Mouse (Mus musculus) stomach, postnatal 0 days (tissue): Measurements from ENCODE around the gene Lif. TPM values are rescaled to one million over a fixed set of nuclear protein-coding genes. Genes with fewer than 3 reads are reported as not detected.

Source experiments
- ATAC-seq: fragments of 200-750 bp; cut with Nextera tagmentation; 2 replicates; pipeline ENCODE4 v1.8.0; 2017; ENCODE audit not compliant: low FRiP score, low TSS enrichment
- DNase-seq: peaks from one replicate; pipeline ENCODE4 v3.0.0-alpha.2; 2016; ENCODE audit warnings: low spot score
- H3K27ac ChIP-seq: fragments of 300-500 bp; sonication (generic); replicated peaks from 2 replicates; pipeline ENCODE4 v1.5.1; 2014; ENCODE audit warnings: mild to moderate bottlenecking, control low read depth
- H3K27me3 ChIP-seq: fragments of 300-500 bp; sonication (generic); 2 replicates; pipeline ENCODE4 v1.6.1; 2014; ENCODE audit warnings: low read length; ENCODE audit not compliant: control insufficient read depth, insufficient read depth
- H3K36me3 ChIP-seq: fragments of 300-500 bp; sonication (generic); 2 replicates; pipeline ENCODE4 v1.6.1; 2014; ENCODE audit warnings: low read length, mixed read lengths; ENCODE audit not compliant: control insufficient read depth, insufficient read depth
- H3K4me1 ChIP-seq: fragments of 300-500 bp; sonication (generic); replicated peaks from 2 replicates; pipeline ENCODE4 v1.6.1; 2014; ENCODE audit warnings: antibody characterized with exemption; ENCODE audit not compliant: control insufficient read depth, insufficient read depth
- H3K4me2 ChIP-seq: fragments of 300-500 bp; sonication (generic); replicated peaks from 2 replicates; pipeline ENCODE4 v1.6.1; 2014; ENCODE audit warnings: low read depth, mild to moderate bottlenecking, control low read depth, moderate library complexity
- H3K4me3 ChIP-seq: fragments of 300-500 bp; sonication (generic); 2 replicates; pipeline ENCODE4 v1.5.1; 2014; ENCODE audit warnings: low read depth, low read length, control low read depth
- H3K9ac ChIP-seq: fragments of 300-500 bp; sonication (generic); 2 replicates; pipeline ENCODE4 v1.6.1; 2014; ENCODE audit warnings: mild to moderate bottlenecking, low read length, control low read depth, mixed read lengths
- H3K9me3 ChIP-seq: fragments of 300-500 bp; sonication (generic); 2 replicates; pipeline ENCODE4 v1.6.1; 2016; ENCODE audit warnings: low read length; ENCODE audit not compliant: control insufficient read depth
- CTCF ChIP-seq: IDR thresholded peaks from 2 replicates; pipeline ENCODE4 v1.5.1; 2016; ENCODE audit warnings: antibody characterized with exemption, low read depth, mild to moderate bottlenecking, moderate library complexity
- EP300 ChIP-seq: optimal IDR thresholded peaks from 2 replicates; pipeline ENCODE3; 2016; ENCODE audit warnings: antibody characterized with exemption
- WGBS: fragments of 180-500 bp; shearing (Covaris S2); extraction: QIAGEN DNeasy Blood & Tissue Kit; methylation state at CpG from one replicate; pipeline ENCODE4 v1.1.7; 2014; 5-methylcytosine and 5-hydroxymethylcytosine counted together
- polyA plus RNA-seq: library from polyadenylated mRNA; unstranded; fragments of >200 nt; fragmentation: Nextera tagmentation; extraction: Ambion mirVana; gene quantifications from 2 replicates; pipeline ENCODE4 v1.2.1, GENCODE M21; 2015

Gene Lif
- 0.61 and 1.1 TPM in 2 replicates for polyA plus RNA-seq

DNA sequence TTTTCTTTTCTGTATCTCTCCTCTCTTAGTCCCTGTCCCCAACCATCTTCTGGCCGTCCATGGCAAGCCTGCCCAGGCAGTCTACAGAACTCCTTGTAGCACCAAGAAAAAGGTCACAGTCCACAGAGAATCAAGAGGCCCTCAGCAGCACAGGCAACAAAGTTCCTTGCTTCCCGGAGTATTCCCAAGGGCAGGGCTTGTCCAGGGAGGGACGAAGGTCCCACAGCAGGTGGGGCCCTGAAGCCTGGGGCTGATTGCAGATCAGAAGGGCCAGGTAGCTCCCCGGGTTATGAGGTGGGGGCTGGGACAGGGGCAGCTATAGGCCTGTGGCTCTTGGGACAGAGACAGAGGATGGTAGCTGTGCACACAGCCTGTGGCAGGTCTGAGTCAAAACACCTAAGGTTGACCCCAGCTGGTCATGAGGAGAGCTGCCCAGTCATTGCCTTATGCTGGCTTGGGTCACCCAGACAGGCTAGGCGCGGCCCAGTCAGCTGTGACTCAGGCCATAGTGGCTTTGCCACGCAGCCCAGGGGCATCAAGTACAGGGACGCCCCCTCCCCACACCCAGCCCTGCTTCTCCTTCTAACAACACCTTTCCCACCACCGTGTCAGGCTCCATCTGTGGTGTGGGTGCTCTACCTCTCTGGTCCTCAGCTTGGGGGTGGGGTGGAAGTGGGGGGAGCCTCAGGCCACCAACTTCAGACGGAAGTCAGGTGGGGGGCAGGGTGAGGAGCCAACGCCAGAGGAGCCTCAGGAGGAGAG is at the start of gene Lif:
Lif (plus strand) TSS at position 712 of the 762 bp plus-strand sequence.
- ATAC-seq (peak; percentile 45; the same call in 1 of the 2 replicates), DNase-seq (peak; percentile 31)
- Histone ChIP-seq H3K4me2 (no peak within 1 kb of the TSS), H3K9me3 (no peaks in the 10 kb centered on the region), H3K9ac (no peak within 1 kb of the TSS), H3K27ac (no peak within 1 kb of the TSS), H3K4me3 (no peak within 1 kb of the TSS), H3K36me3 (no peaks in the 10 kb centered on the region), H3K27me3 (no peaks in the 10 kb centered on the region), H3K4me1 (peaks cover 9% of the 10 kb centered on the region)
- TF ChIP-seq CTCF: no peak
- 53% methylated on average over 11 of the region's 11 CpGs for WGBS

- no peak overlapping the region for H3K9ac ChIP-seq
- TF ChIP-seq CTCF (no peak), EP300 (no peak)
- H3K27me3 ChIP-seq: no peaks in the 10 kb centered on the region
- H3K4me2 ChIP-seq: no peak overlapping the region
- ATAC-seq: no peak
- peaks cover 30% of the 10 kb centered on the region for H3K36me3 ChIP-seq
- no peaks in the 10 kb centered on the region for H3K9me3 ChIP-seq
- no peak overlapping the region for H3K27ac ChIP-seq
- no peaks in the 10 kb centered on the region for H3K4me1 ChIP-seq
- H3K4me3 ChIP-seq: no peak overlapping the region
- DNase-seq: no peak
- 95% methylated on average over 9 of the region's 9 CpGs for WGBS
Observed at GRCm38 (mm10) chr11:4207655-4208054, 49.7 kb upstream of the Lif start.

DNA sequence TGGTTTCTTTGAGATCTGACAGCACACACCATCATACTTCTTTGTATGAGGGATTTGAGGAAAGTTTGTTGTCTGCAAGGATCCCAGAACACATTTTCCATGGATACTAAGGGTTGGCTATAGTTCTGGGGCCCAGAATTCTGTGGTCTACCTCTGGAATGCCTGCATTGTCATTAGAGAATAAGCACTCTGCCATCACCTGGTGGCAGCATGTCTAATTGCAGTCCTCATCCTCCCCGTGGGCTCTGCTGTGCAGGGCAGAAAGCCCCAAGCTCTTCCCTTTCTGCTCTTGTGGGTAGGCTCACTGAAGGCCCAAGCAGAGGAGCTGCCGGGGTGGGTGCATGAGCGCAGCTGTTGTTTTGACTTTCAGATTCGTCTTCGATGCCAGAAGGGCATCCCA is 47.8 kb upstream of the Lif start:
- Histone ChIP-seq H3K27ac (no peak overlapping the region), H3K4me3 (no peak overlapping the region), H3K4me2 (no peak overlapping the region), H3K36me3 (peaks cover 41% of the 10 kb centered on the region), H3K9me3 (no peaks in the 10 kb centered on the region), H3K9ac (no peak overlapping the region), H3K27me3 (no peaks in the 10 kb centered on the region), H3K4me1 (no peaks in the 10 kb centered on the region)
- peak; percentile 41; the same call in 1 of the 2 replicates for ATAC-seq
- WGBS: 77% methylated on average over 5 of the region's 5 CpGs
- peak; percentile 77 for TF ChIP-seq CTCF
- TF ChIP-seq EP300: no peak
- no peak for DNase-seq

DNA sequence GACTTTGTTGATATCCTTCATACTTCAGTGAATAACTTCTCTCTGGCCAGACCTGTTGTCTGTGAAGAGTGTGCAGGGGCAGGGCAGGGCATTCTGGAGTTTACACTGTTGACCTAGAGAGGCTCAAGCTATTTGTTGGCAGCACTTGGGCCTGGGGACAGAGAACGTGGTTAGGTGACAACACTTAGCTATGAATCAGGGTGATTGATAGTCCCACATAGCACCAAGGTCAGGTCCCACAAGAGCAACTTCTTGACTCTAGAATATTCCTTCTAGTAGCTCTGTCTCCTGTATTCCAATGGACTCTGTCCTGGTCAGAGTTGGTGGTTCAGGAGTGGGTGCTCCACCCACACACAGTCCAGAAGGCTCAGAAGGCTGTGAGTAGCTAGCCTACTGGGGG is 46.6 kb upstream of the Lif start:
- Histone ChIP-seq H3K36me3 (peaks cover 43% of the 10 kb centered on the region), H3K27ac (no peak overlapping the region), H3K9ac (no peak overlapping the region), H3K4me3 (no peak overlapping the region), H3K4me1 (no peaks in the 10 kb centered on the region), H3K27me3 (no peaks in the 10 kb centered on the region), H3K9me3 (no peaks in the 10 kb centered on the region), H3K4me2 (no peak overlapping the region)
- WGBS: 38% methylated on average over 1 of the region's 1 CpGs
- ATAC-seq: no peak
- no peak for DNase-seq
- TF ChIP-seq EP300: no peak
- TF ChIP-seq CTCF: no peak

DNA sequence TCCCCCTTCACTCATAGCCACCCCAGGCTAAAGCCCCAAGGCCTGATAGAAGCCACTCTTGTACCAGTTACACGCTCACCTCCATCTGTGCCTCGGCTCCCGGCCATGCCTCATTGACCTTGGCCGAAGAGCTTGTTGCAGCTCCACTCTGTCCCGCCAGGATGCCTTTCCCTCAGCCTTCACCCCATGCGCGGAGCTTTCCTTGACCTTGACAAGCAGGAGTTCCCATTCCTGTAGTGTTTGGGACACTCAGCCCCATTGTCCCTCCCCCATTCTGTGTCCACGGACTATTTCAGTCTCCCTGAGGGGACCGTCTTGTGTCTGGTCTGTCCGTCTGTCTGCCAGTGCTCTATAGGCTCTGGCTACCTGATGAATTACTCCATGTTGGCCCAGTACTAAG is 44.2 kb upstream of the Lif start:
- H3K36me3 ChIP-seq: peaks cover 33% of the 10 kb centered on the region
- H3K9ac ChIP-seq: no peak overlapping the region

DNA sequence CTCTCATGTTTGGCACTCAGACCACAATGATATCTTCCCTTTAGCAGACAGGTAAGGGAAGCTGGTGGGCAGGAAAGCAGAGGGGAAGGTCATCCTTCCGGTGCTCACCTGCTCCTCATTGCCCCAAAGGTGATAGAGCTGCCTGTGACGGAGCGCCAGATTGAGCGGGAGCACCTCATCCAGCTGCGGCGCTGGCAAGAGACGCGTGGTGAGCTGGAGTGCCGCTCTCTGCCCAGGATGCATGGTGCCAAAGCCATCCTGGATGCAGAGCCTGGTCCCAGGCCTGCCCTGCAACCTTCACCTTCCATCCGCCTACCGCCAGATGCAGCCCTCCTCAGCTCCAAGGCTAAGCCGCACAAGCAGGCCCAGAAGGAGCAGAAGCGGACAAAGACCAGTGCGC is 42.8 kb upstream of the Lif start:
- Histone ChIP-seq H3K36me3 (peaks cover 31% of the 10 kb centered on the region), H3K4me3 (no peak overlapping the region), H3K9me3 (no peaks in the 10 kb centered on the region), H3K4me2 (no peak overlapping the region), H3K9ac (no peak overlapping the region), H3K4me1 (no peaks in the 10 kb centered on the region), H3K27me3 (no peaks in the 10 kb centered on the region), H3K27ac (no peak overlapping the region)
- TF ChIP-seq EP300 (no peak), CTCF (no peak)
- 93% methylated on average over 14 of the region's 14 CpGs for WGBS
- no peak for ATAC-seq
- DNase-seq: no peak

More for the DNA sequence above, 44.2 kb upstream of the Lif start:
- 0 out of 2 replicates have a peak overlapping the region, but pooled peaks have one; percentile 13 for H3K27ac ChIP-seq
- H3K27me3 ChIP-seq: no peaks in the 10 kb centered on the region
- no peak for DNase-seq
- ATAC-seq: no peak
- TF ChIP-seq CTCF: no peak
- TF ChIP-seq EP300: no peak
- H3K4me3 ChIP-seq: no peak overlapping the region
- 92% methylated on average over 10 of the region's 10 CpGs for WGBS
- no peak overlapping the region for H3K4me2 ChIP-seq
- no peaks in the 10 kb centered on the region for H3K4me1 ChIP-seq
- H3K9me3 ChIP-seq: no peaks in the 10 kb centered on the region
